Mouse (Mus musculus) embryo, embryonic 11 days (tissue): Measurements from ENCODE around the gene Pdx1.

Experiments used
- DNase-seq: peaks from one replicate; pipeline ENCODE4 v3.0.0-alpha.2; 2015

Pdx1 gene

GRCm38 (mm10) chr5:147312830-147313685, 43.3 kb downstream of the Pdx1 start:
- no peak for DNase-seq

GRCm38 (mm10) chr5:147314646-147315431, 45.1 kb downstream of the Pdx1 start:
- DNase-seq = no peak

- no peak for DNase-seq
Observed at GRCm38 (mm10) chr5:147315432-147316075, 45.8 kb downstream of the Pdx1 start.

GRCm38 (mm10) chr5:147317321-147317720, 47.6 kb downstream of the Pdx1 start:
- no peak for DNase-seq

- DNase-seq = no peak
Observed at GRCm38 (mm10) chr5:147317991-147318390, 48.2 kb downstream of the Pdx1 start.

- peak; percentile 86 for DNase-seq
Observed at GRCm38 (mm10) chr5:147319653-147320052, 49.9 kb downstream of the Pdx1 start.

GRCm38 (mm10) chr5:147322183-147322582, 52.4 kb downstream of the Pdx1 start, which contains the start of gene Urad:
Gene Urad (minus strand): TSS chr5:147322440.
- DNase-seq = no peak

- DNase-seq = peak; percentile 73
Observed at GRCm38 (mm10) chr5:147323237-147323917, 53.6 kb downstream of the Pdx1 start.
